Mouse (Mus musculus): ENCODE data around the gene Mgat3. TPM values are rescaled to one million over a fixed set of nuclear protein-coding genes. Genes with fewer than 3 reads are reported as not detected.

Mgat3 gene
- total RNA-seq, 1 experiment from 2014 or later: not detected

DNA sequence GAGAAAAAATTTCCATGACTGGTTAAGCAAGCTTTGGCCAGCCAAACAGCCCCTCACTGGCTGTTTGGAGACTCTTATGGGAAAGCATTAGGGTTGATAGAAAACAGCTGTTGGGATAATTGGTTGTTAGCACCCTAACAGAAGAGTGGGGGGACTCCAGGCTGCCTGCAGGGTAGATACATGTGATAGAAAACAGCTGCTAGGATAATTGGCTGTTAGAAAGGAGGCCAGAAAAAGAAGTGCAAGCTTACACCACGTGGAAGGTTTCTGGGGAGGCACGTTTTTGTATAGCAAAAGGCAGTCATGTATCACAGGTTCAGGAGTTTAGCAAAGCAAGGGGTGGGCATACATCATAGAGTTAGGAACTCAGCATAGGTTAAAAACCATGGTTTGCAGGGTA lies 80.0 kb downstream of the Mgat3 start:
- no peak for ATAC-seq (replicated peaks; ENCODE audit: insufficient number of reproducible peaks, low FRiP score, low TSS enrichment, poor library complexity, severe bottlenecking)

DNA sequence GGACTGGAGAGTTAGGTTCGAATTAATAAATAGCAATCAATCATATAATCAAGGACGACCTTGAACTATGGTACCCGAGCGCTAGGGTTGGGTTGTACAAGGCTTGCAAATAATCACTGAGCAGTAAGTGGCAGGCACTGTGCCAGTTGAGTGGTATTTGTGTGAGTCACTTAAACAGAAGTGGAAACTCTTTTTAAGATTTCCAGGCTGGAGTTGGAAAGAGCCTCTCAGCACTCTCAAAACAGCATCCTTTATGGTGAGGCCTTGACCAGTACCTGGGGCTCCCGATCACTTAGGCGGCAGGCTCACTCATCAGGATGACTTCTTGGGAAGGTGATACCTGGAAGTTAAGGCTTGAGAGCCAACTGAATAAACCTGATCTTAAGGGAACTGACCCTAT lies 80.7 kb downstream of the Mgat3 start:
- ATAC-seq (replicated peaks; ENCODE audit: insufficient number of reproducible peaks, low FRiP score, low TSS enrichment, poor library complexity, severe bottlenecking): no peak

DNA sequence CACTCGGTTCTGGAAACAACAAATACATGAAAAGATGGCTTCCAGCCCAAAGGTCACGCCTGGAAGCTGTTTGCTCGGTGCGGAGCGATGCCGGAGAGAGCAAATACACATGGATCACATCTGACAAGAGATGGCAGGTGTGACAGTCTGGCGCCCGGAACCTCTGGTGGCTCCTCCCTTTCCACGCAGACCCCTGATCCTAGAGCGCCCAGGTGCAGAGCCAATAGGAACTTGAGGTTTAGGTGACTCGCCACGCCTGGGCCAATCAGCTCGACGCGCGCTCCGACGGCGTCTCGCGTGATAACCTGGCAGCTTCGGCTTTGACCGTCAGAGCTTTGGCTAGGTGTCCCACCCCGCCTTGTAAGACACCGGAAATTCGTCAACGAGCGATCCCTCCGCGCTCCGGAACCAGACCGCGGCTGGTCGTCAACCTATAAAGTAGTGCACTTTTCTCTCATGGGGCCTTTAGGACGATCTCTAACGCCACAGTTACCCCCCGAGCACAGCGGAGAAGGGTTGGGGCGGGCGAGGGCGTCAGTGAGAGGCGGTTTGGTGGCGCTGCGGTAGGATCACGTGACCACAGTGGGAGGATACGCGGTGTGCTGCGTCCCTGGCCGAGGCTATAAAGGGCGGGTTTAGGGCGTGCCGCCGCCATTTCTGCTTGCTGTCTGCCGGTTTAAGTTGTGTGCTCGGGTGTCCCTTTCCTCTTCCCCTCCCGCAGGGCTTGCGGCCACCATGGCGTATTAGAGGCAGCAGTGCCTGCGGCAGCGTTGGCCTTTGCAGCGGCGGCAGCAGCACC lies 81.5 kb downstream of the Mgat3 start, which contains the start of gene Atf4:
Atf4 (plus strand) TSS at position 338 of the 799 bp plus-strand sequence.
- peak; percentile 79 for ATAC-seq (replicated peaks; ENCODE audit: insufficient number of reproducible peaks, low FRiP score, low TSS enrichment, poor library complexity, severe bottlenecking)

DNA sequence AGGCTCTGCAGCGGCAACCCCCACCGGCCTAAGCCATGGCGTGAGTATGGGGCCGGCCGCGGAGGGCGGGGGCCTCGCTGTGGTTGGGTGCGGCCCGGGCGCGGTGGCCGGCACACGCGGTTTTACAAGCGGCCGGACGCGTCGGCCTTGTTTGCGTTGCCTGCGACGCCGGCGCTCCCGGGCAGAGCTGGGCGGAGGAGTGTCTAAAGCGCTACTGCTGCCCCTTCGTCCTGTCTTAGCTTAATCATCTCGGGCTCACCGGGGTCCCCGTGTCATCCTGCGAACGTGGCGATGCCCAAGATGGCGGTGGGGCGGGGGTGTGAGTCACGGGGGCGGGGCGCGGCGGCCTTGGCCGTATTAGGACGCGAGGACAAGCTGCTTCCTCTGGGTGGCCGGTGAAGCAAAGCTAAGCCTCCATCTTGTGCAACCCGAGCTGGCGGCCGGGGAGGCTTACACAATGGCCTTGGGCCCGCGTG lies 82.2 kb downstream of the Mgat3 start:
- peak; percentile 64 for ATAC-seq (replicated peaks; ENCODE audit: insufficient number of reproducible peaks, low FRiP score, low TSS enrichment, poor library complexity, severe bottlenecking)

DNA sequence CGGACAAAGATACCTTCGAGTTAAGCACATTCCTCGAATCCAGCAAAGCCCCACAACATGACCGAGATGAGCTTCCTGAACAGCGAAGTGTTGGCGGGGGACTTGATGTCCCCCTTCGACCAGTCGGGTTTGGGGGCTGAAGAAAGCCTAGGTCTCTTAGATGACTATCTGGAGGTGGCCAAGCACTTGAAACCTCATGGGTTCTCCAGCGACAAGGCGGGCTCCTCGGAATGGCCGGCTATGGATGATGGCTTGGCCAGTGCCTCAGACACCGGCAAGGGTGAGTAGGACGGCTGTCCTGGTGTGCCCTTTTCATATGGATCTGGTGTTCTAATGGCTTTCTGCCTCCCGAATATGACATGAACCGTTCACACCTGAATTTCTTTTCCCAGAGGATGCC lies 82.7 kb downstream of the Mgat3 start:
- ATAC-seq (replicated peaks; ENCODE audit: insufficient number of reproducible peaks, low FRiP score, low TSS enrichment, poor library complexity, severe bottlenecking): no peak

DNA sequence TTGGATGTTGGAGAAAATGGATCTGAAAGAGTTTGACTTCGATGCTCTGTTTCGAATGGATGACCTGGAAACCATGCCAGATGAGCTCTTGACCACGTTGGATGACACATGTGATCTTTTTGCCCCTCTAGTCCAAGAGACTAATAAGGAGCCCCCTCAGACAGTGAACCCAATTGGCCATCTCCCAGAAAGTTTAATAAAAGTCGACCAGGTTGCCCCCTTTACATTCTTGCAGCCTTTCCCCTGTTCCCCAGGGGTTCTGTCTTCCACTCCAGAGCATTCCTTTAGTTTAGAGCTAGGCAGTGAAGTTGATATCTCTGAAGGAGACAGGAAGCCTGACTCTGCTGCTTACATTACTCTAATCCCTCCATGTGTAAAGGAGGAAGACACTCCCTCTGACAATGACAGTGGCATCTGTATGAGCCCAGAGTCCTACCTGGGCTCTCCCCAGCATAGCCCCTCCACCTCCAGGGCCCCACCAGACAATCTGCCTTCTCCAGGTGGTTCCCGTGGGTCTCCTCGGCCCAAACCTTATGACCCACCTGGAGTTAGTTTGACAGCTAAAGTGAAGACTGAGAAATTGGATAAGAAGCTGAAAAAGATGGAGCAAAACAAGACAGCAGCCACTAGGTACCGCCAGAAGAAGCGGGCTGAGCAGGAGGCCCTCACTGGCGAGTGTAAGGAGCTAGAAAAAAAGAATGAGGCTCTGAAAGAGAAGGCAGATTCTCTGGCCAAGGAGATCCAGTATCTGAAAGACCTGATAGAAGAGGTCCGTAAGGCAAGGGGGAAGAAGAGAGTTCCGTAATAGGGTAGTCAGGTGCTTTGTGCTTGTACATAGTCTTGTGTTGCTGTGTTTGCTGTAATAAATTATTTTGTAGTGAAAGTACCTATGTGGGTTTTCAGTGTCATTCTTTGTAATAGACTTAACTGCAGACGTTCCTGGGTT lies 83.4 kb downstream of the Mgat3 start:
- no peak for ATAC-seq (replicated peaks; ENCODE audit: insufficient number of reproducible peaks, low FRiP score, low TSS enrichment, poor library complexity, severe bottlenecking)

DNA sequence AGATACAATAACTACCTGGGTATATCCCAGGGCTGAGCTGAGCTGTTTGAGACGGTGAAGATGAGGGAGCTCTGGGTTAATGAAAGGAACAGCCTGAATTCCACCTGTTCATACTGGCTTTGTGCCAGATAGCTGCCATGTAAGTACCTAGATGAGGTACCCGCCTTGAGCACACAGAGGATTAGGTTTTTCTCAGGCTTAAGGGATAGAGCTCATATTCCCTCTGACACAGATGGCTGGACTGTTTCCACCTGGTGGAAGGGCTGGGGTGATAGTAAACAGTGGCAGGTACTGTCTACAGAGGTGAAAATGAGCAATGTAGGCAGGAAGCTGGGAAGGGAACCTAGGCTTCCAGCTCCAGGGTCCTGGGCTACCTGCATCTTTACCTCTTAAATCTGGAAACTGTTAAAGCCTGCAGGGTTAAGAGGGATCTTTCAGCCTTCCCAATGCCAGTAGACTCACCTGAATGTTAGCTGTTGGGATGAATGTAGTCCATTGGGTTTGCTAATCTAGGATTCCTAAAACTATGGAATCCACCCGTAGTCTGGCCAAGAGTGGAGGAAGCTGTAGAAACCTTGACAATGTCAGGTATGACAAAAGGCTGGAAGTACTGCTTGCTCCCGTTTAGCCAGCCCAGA lies 84.2 kb downstream of the Mgat3 start:
- no peak for ATAC-seq (replicated peaks; ENCODE audit: insufficient number of reproducible peaks, low FRiP score, low TSS enrichment, poor library complexity, severe bottlenecking)

DNA sequence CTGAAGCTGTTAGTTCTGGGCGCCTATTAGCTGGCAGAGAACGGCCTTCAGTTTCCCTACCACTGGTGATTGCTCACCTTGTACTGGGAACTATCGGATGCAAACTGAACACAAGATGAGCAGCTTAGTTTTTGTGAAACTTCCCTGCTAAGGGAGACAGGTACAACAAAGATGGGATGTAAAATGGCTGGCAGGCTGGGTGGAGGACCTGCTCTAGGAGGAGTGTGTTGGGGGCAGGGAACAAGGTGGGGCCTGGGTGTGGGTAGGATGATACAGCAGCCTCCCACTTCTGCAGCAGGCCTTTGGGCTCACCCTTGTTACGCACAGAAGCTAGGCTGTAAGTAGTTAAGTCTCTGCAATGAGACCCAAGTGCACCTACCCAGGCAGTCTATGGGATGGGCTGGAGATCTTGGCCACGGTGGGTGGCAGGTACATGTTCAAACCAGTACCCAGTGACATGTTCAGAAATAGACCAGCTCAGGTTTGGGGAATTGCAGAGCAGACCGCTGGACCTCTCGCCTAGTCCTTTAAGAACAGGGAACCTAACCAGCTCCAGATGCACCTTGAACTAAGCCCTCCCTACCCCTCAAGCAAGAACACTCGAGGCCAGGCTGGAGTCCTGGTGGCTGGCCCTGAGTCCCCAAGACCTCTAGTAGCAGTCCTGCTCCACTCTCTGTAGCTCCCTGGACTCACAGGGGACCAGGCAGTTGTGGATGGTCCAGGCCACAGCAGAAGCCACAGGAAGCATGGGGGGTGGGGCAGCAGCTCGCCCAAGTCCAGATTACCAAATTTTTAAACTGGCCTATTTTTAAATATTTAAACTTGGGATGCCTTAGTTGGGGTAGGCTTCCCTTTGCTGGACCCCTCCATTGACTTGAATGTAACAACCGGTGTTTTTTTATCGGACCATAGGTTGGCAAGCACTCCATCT lies 85.0 kb downstream of the Mgat3 start:
- no peak for ATAC-seq (replicated peaks; ENCODE audit: insufficient number of reproducible peaks, low FRiP score, low TSS enrichment, poor library complexity, severe bottlenecking)

DNA sequence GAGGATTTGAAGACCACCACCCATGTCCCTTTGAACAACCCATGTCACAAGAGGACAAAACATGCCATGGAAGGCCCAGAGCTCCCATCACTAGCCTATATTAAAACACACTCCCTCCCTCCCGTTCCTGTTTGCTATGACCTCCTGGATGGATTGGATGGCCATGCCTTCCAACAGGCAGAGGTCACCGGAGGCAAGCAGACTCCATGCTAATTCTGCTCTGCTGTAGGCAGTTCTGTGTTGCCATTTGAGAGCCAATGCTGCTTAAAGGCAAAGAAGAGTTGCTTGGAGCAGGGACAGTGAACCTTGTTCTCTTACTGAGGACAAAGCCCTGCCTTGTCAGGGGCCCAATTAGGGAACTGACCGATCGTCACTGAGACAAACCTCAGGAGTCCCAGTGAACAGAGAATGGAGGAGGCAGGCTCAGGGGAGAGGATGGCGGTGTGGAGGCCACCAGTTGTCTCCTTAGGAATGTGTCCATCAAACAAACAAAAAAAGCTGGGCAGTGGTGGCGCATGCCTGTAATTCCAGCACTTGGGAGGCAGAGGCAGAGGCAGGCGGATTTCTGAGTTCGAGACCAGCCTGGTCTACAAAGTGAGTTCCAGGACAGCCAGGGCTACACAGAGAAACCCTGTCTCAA lies 86.0 kb downstream of the Mgat3 start:
- no peak for ATAC-seq (replicated peaks; ENCODE audit: insufficient number of reproducible peaks, low FRiP score, low TSS enrichment, poor library complexity, severe bottlenecking)

DNA sequence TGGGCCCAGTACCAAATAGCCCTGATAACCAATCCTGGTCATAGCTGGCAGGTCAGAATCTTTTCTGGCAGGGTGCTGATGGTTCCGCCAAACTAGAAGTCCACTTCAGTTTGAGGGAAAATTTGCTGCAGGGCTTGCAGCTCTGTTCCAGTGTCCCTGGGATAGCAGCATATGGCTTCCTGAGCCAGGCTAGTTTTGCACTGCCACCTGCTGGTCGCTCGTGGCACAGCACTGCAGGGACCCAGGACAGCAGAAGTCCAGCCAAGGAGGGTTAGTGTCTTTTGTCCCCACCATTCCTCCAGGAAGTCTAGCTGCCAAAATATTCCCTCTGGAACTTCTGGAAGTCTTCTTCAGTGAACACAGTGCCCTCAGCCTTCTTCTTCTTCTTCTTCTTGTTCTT lies 87.2 kb downstream of the Mgat3 start:
- peak; percentile 35; the same call in 1 of the 2 replicates for ATAC-seq (replicated peaks; ENCODE audit: insufficient number of reproducible peaks, low FRiP score, low TSS enrichment, poor library complexity, severe bottlenecking)

DNA sequence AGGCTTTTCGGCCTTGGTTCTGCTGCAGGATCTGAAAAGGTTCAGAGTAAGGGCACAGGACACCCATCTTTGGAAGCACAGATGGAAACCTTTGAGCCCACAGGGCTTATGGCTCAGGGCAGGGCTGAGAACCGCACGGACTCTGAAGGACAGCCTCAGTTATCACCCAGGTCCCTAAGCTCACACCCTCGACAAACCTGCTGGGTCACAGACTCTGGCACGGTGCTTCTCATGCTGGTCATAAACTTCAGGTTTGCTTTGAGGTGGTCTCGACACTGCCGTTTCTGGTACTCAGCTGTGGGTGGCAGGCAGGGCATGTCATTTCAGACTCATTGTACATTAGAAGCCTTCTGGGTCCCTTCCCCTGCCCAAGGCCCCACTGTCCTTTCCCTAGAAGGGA lies 87.6 kb downstream of the Mgat3 start:
- ATAC-seq (replicated peaks; ENCODE audit: insufficient number of reproducible peaks, low FRiP score, low TSS enrichment, poor library complexity, severe bottlenecking): no peak

DNA sequence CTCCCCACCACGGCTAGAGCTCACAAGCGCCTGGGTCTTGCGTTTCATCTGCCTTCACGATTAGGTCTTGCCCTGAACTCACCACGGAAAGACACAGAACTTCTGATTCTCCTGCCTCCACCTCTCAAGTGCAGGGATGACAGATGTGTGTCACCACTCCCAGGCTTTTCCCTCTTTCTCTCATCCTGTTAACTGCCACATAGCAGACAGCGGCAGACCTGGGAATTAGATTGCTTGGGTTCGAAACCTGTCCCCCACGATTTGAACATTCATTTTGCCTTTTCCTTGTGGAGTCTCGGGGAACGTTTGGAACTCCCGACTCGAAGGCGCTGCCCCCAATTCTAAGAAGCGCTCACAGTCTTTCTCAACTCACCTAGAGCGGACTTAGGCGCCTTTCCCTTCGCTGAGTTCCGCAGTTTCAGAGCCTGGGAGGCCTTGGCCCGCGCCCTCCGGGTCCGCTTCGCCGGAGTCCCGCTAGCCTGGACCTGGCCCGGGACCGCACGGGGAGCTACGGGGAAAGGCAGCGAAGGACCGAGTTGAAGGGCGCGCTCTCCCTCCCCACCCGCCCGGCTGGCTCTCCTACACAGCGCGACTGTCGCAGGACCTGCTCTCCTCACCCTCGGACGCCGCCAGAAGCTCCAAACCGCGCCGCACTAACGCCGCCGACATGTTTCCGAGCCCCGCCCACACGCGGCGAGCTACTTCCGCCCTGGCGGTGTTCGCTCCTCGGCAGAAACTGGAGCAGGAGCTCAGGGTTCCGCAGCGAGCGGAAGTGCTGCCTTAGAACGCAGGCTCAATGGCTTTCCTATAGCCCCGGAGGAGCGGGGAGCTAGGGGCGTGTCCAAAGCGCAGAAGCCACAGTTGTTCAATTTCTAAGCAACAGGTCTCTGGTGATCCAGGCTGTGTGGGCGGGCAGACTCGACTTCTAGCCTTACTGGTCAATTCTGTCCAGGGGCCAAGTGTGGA lies 90.4 kb downstream of the Mgat3 start, which contains the start of gene Rps19bp1:
Rps19bp1 (minus strand) TSS at position 706 of the 966 bp plus-strand sequence.
- ATAC-seq (replicated peaks; ENCODE audit: insufficient number of reproducible peaks, low FRiP score, low TSS enrichment, poor library complexity, severe bottlenecking): peak; percentile 90

Other genes starting within 250 kb of the Mgat3 start
- gene Cbx7, start 202.6 kb upstream of the Mgat3 start, total RNA-seq (2017): 17.8 to 33.8 TPM (median 17.9 TPM) in 3 replicates
- gene Pdgfb, start 158.7 kb upstream of the Mgat3 start, total RNA-seq (2017): 14.3 to 55.2 TPM (median 25.5 TPM) in 3 replicates
- not detected in 3 replicates for gene Syngr1, start 82.4 kb upstream of the Mgat3 start, total RNA-seq (2017)
- 1,359 to 1,501 TPM (median 1,441 TPM) in 3 replicates for gene Rpl3, start 81.9 kb upstream of the Mgat3 start, total RNA-seq (2017)
- gene Tab1, start 40.6 kb upstream of the Mgat3 start, total RNA-seq (2017): 11.6 to 17.4 TPM (median 12.4 TPM) in 3 replicates
- gene Mief1, start 60.3 kb downstream of the Mgat3 start, total RNA-seq (2017): 28.7 to 38.2 TPM (median 29.9 TPM) in 3 replicates
- not detected in 3 replicates for gene AC140267.1, start 62.1 kb downstream of the Mgat3 start, total RNA-seq (2017)
- 446 to 519 TPM (median 465 TPM) in 3 replicates for gene Atf4, start 81.5 kb downstream of the Mgat3 start, total RNA-seq (2017)
- gene Rps19bp1, start 90.6 kb downstream of the Mgat3 start, total RNA-seq (2017): 10.6 to 23.0 TPM (median 13.2 TPM) in 3 replicates
- gene Cacna1i, start 113.5 kb downstream of the Mgat3 start, total RNA-seq (2017): 2.2 to 5.0 TPM (median 3.1 TPM) in 3 replicates

Measured in monocyte, adult 5-6 weeks (primary cell).